Mouse (Mus musculus) MEL (cell line): ENCODE measurements around the gene Lrrc59.
A peak's percentile ranks its signal among the peaks of the same experiment; 100 is the strongest.

Experiments
- CTCF ChIP-seq, 3 experiments: IDR thresholded peaks in 2 of 3; conservative IDR thresholded peaks in 1 of 3; 2 replicates each; pipeline ENCODE4 v1.5.1; 2011 to 2012; ENCODE audit warnings: low read length in 3 of 3, low read depth in 2 of 3, mild to moderate bottlenecking in 2 of 3, improper control_type of control experiment in 1 of 3, inconsistent platforms in 1 of 3, mixed read lengths in 1 of 3, moderate library complexity in 1 of 3; ENCODE audit not compliant: control insufficient read depth in 1 of 3, insufficient read depth in 1 of 3, poor library complexity in 1 of 3, severe bottlenecking in 1 of 3
- EP300 ChIP-seq, 2 experiments: IDR thresholded peaks; 2 replicates each; pipeline ENCODE4 v1.6.1; 2011; ENCODE audit warnings: improper control_type of control experiment in 2 of 2, low read length in 2 of 2, low read depth in 1 of 2, mild to moderate bottlenecking in 1 of 2
- POLR2A ChIP-seq, 2 experiments: IDR thresholded peaks; 2 replicates each; pipeline ENCODE4 v1.6.1; 2011 to 2012; ENCODE audit warnings: low read length in 2 of 2, mild to moderate bottlenecking in 2 of 2, control low read depth in 1 of 2, improper control_type of control experiment in 1 of 2, low read depth in 1 of 2, moderate library complexity in 1 of 2; ENCODE audit not compliant: control insufficient read depth in 1 of 2, insufficient read depth in 1 of 2, poor library complexity in 1 of 2
- TAL1 ChIP-seq: IDR thresholded peaks from 2 replicates; pipeline ENCODE4 v1.6.1; 2012; ENCODE audit warnings: mild to moderate bottlenecking, inconsistent platforms, low read length, moderate library complexity, mixed read lengths
- TCF12 ChIP-seq: IDR thresholded peaks from 2 replicates; pipeline ENCODE4 v1.6.1; 2014; ENCODE audit warnings: low read depth, mild to moderate bottlenecking, inconsistent platforms, low read length, improper control_type of control experiment, moderate library complexity
- USF2 ChIP-seq, 2 experiments: IDR thresholded peaks; 2 replicates each; pipeline ENCODE4 v1.6.1; 2011 to 2012; ENCODE audit warnings: improper control_type of control experiment in 2 of 2, low read length in 2 of 2, borderline replicate concordance in 1 of 2, inconsistent platforms in 1 of 2, low read depth in 1 of 2, mild to moderate bottlenecking in 1 of 2; ENCODE audit not compliant: insufficient read depth in 1 of 2

DNA sequence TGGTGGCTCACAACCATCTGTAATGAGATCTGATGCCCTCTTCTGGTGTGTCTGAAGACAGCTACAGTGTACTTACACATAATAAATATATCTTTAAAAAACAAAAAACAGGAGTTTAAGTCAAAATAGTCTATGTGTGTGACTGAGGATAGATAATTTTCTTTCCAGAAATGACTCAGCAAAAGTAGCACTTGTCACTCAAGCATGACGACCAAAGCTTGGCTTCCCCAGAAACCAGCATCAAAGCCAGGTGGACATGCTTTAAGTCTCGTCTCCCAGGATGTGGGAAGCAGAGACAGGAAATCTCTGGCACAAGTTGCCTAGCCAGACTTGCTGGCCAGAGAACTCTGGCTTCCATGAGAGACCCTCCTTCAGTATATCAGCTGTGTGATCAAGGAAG lies 7.4 kb upstream of the Lrrc59 start:
- TF ChIP-seq CTCF (IDR thresholded peaks at IDR 0.05 in 2 of 3, conservative IDR thresholded peaks at IDR 0.05 in 1 of 3; ENCODE audit: control insufficient read depth in 1 of 3, insufficient read depth in 1 of 3, low read depth in 2 of 3, low read length in 3 of 3, poor library complexity in 1 of 3, severe bottlenecking in 1 of 3): no peak
- TF ChIP-seq TCF12: no peak
- no peak for TF ChIP-seq TAL1
- TF ChIP-seq EP300 (IDR thresholded peaks at IDR 0.05; ENCODE audit: low read depth in 1 of 2, low read length in 2 of 2): peak; percentile 13 to 45; a peak in 2 of 4 replicates
- no peak for TF ChIP-seq USF2 (IDR thresholded peaks at IDR 0.05; ENCODE audit: borderline replicate concordance in 1 of 2, insufficient read depth in 1 of 2, low read depth in 1 of 2, low read length in 2 of 2)
- TF ChIP-seq POLR2A (IDR thresholded peaks at IDR 0.05; ENCODE audit: control insufficient read depth in 1 of 2, insufficient read depth in 1 of 2, low read depth in 1 of 2, low read length in 2 of 2, poor library complexity in 1 of 2): no peak
